Mouse (Mus musculus): Measurements from ENCODE around the gene Agtrap. TPM values are rescaled to one million over a fixed set of nuclear protein-coding genes. Genes with fewer than 3 reads are reported as not detected.
A peak's percentile ranks its signal among the peaks of the same experiment; 100 is the strongest.
"Not testable (repeated sequence)": the region's sequence is repeated elsewhere in the genome, so short reads cannot be mapped to it uniquely, and the experiment has no call there.

Gene Agtrap
- total RNA-seq (2021) (10 to 100 TPM; 75.4 to 97.8 TPM), polyA plus RNA-seq (2012; rRNA removed) (135 and 174 TPM in 2 replicates)
- long read RNA-seq, transcript Agtrap-201 (5 exons, 3,996 nt) = major isoform, 41 of 51 reads
- long read RNA-seq, partial matches to known transcripts = 0 of 51 reads
- long read RNA-seq, other reads (novel, unspliced or antisense) = 10 of 51 reads

- peak; percentile 97 for DNase-seq
Observed at GRCm38 (mm10) chr4:148087907-148088527, at the start of gene Agtrap. Gene Agtrap, minus strand, starts transcription at chr4:148088031.

- DNase-seq = no peak
Observed at GRCm38 (mm10) chr4:148137503-148137902, 49.7 kb upstream of the Agtrap start.

GRCm38 (mm10) chr4:148134988-148135387, 47.2 kb upstream of the Agtrap start:
- no peak for DNase-seq

GRCm38 (mm10) chr4:148131497-148132081, 43.8 kb upstream of the Agtrap start:
- peak; percentile 39 for DNase-seq

- peak; percentile 77 for DNase-seq
Observed at GRCm38 (mm10) chr4:148130561-148131413, 43.0 kb upstream of the Agtrap start, which contains the start of gene Draxin. Gene Draxin, minus strand, starts transcription at chr4:148130698.

GRCm38 (mm10) chr4:148130133-148130532, 42.3 kb upstream of the Agtrap start, which contains the start of gene Mad2l2:
Gene Mad2l2, plus strand, starts transcription at chr4:148130384.
- DNase-seq = no peak

- DNase-seq = no peak
Observed at GRCm38 (mm10) chr4:148128672-148129071, 40.8 kb upstream of the Agtrap start.

- no peak for DNase-seq
Observed at GRCm38 (mm10) chr4:148128241-148128640, 40.4 kb upstream of the Agtrap start.

- DNase-seq = no peak
Observed at GRCm38 (mm10) chr4:148122694-148123066, 34.8 kb upstream of the Agtrap start.

GRCm38 (mm10) chr4:148121982-148122693, 34.3 kb upstream of the Agtrap start:
- no peak for DNase-seq

GRCm38 (mm10) chr4:148121362-148121761, 33.5 kb upstream of the Agtrap start:
- DNase-seq = no peak

- no peak for DNase-seq
Observed at GRCm38 (mm10) chr4:148120555-148120954, 32.7 kb upstream of the Agtrap start.

- not testable (repeated sequence) for DNase-seq
Observed at GRCm38 (mm10) chr4:148119578-148119977, 31.7 kb upstream of the Agtrap start.

- DNase-seq = no peak
Observed at GRCm38 (mm10) chr4:148117392-148117791, 29.6 kb upstream of the Agtrap start.

GRCm38 (mm10) chr4:148116657-148117056, 28.8 kb upstream of the Agtrap start:
- no peak for DNase-seq

- no peak for DNase-seq
Observed at GRCm38 (mm10) chr4:148115467-148115866, 27.6 kb upstream of the Agtrap start.

GRCm38 (mm10) chr4:148114758-148115391, 27.0 kb upstream of the Agtrap start:
- DNase-seq = peak; percentile 85

GRCm38 (mm10) chr4:148112519-148112918, 24.7 kb upstream of the Agtrap start:
- no peak for DNase-seq

- DNase-seq = no peak
Observed at GRCm38 (mm10) chr4:148109215-148109614, 21.4 kb upstream of the Agtrap start.

- no peak for DNase-seq
Observed at GRCm38 (mm10) chr4:148108565-148109100, 20.8 kb upstream of the Agtrap start.
